Mouse (Mus musculus): ENCODE results near the gene Itgae. TPM values are rescaled to one million over a fixed set of nuclear protein-coding genes. Genes with fewer than 3 reads are reported as not detected.

The Itgae gene
- polyA plus RNA-seq, 1 experiment from 2014 or later = 0.25 TPM

GRCm38 (mm10) chr11:73132999-73133398 lies 42.6 kb downstream of the Itgae start:
- no peak for ATAC-seq
- H3K27ac ChIP-seq (ENCODE audit: low read depth, low read length) = no peak overlapping the region
- no peak for DNase-seq (ENCODE audit: low spot score)
- H3K9me3 ChIP-seq (replicated peaks; ENCODE audit: control insufficient read depth, low read length) = no peaks in the 10 kb centered on the region
- H3K36me3 ChIP-seq (ENCODE audit: control insufficient read depth, insufficient read depth, low read length) = peaks cover 12% of the 10 kb centered on the region; the same call in 1 of the 2 replicates
- peaks cover 11% of the 10 kb centered on the region; the same call in 1 of the 2 replicates for H3K4me1 ChIP-seq (ENCODE audit: control insufficient read depth, insufficient read depth, low read length)
- no peak overlapping the region for H3K4me3 ChIP-seq (ENCODE audit: low read depth, low read length)
- no peak overlapping the region for H3K4me2 ChIP-seq (ENCODE audit: low read length)
- no peaks in the 10 kb centered on the region for H3K27me3 ChIP-seq (replicated peaks; ENCODE audit: control insufficient read depth, insufficient read depth, low read length)
- WGBS = 98% methylated on average over 6 of the region's 6 CpGs
- no peak overlapping the region for H3K9ac ChIP-seq (ENCODE audit: low read length)

- ATAC-seq (no peak), DNase-seq (ENCODE audit: low spot score) (no peak)
- Histone ChIP-seq H3K27ac (ENCODE audit: low read depth, low read length) (no peak overlapping the region), H3K4me2 (ENCODE audit: low read length) (no peak overlapping the region), H3K9me3 (replicated peaks; ENCODE audit: control insufficient read depth, low read length) (no peaks in the 10 kb centered on the region), H3K9ac (ENCODE audit: low read length) (no peak overlapping the region), H3K4me3 (ENCODE audit: low read depth, low read length) (no peak overlapping the region), H3K4me1 (ENCODE audit: control insufficient read depth, insufficient read depth, low read length) (peaks cover 11% of the 10 kb centered on the region; the same call in 1 of the 2 replicates), H3K27me3 (replicated peaks; ENCODE audit: control insufficient read depth, insufficient read depth, low read length) (no peaks in the 10 kb centered on the region), H3K36me3 (ENCODE audit: control insufficient read depth, insufficient read depth, low read length) (peaks cover 12% of the 10 kb centered on the region; the same call in 1 of the 2 replicates)
- 95% methylated on average over 5 of the region's 5 CpGs for WGBS
These were observed 43.8 kb downstream of the Itgae start for GRCm38 (mm10) chr11:73134222-73134621.

DNA sequence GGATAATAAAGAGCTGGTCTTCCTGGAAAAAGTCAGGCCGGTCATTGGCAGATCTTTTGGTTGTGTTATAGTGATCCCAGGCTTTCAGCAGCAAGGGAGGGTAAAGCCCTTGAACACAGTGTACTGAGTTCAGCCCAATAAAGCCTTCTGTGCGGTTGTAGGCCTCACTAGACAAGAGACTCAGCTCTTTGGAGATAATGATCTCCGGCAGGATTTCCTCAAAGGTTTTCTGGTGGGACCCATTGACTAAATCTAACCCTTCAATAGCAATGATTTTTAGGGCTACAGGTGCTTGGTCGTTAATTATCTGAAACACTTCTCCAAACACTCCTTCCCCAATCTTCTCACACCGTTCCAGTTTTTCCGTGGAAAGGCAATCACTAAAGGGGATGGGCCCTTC lies 46.2 kb downstream of the Itgae start:
- 84% methylated on average over 6 of the region's 6 CpGs for WGBS
- H3K27ac ChIP-seq (ENCODE audit: low read depth, low read length) = no peak overlapping the region

GRCm38 (mm10) chr11:73137116-73137515 lies 46.7 kb downstream of the Itgae start:
- DNase-seq (ENCODE audit: low spot score) = peak; percentile 15
- no peak overlapping the region for H3K27ac ChIP-seq (ENCODE audit: low read depth, low read length)
- peak overlapping the region; percentile 74 for H3K4me2 ChIP-seq (ENCODE audit: low read length)
- H3K27me3 ChIP-seq (replicated peaks; ENCODE audit: control insufficient read depth, insufficient read depth, low read length) = no peaks in the 10 kb centered on the region
- no peaks in the 10 kb centered on the region for H3K9me3 ChIP-seq (replicated peaks; ENCODE audit: control insufficient read depth, low read length)
- WGBS = 38% methylated on average over 11 of the region's 11 CpGs
- H3K4me1 ChIP-seq (ENCODE audit: control insufficient read depth, insufficient read depth, low read length) = peaks cover 11% of the 10 kb centered on the region; the same call in 1 of the 2 replicates
- peaks cover 12% of the 10 kb centered on the region; the same call in 1 of the 2 replicates for H3K36me3 ChIP-seq (ENCODE audit: control insufficient read depth, insufficient read depth, low read length)
- ATAC-seq = no peak
- peak overlapping the region; percentile 84 for H3K4me3 ChIP-seq (ENCODE audit: low read depth, low read length)
- H3K9ac ChIP-seq (ENCODE audit: low read length) = peak overlapping the region; percentile 77; the same call in 1 of the 2 replicates

More for the DNA sequence above, 46.2 kb downstream of the Itgae start:
- Histone ChIP-seq H3K4me2 (ENCODE audit: low read length) (peak overlapping the region; percentile 74), H3K27me3 (replicated peaks; ENCODE audit: control insufficient read depth, insufficient read depth, low read length) (no peaks in the 10 kb centered on the region), H3K9ac (ENCODE audit: low read length) (peak overlapping the region; percentile 77; the same call in 1 of the 2 replicates), H3K9me3 (replicated peaks; ENCODE audit: control insufficient read depth, low read length) (no peaks in the 10 kb centered on the region), H3K36me3 (ENCODE audit: control insufficient read depth, insufficient read depth, low read length) (peaks cover 12% of the 10 kb centered on the region; the same call in 1 of the 2 replicates), H3K4me1 (ENCODE audit: control insufficient read depth, insufficient read depth, low read length) (peaks cover 11% of the 10 kb centered on the region; the same call in 1 of the 2 replicates), H3K4me3 (ENCODE audit: low read depth, low read length) (peak overlapping the region; percentile 84)
- ATAC-seq = no peak
- no peak for DNase-seq (ENCODE audit: low spot score)

GRCm38 (mm10) chr11:73137591-73138501 lies 47.5 kb downstream of the Itgae start, which contains the start of gene Haspin:
Gene Haspin (minus strand): TSS chr11:73138294.
- ATAC-seq = peak; percentile 96
- H3K27ac ChIP-seq (ENCODE audit: low read depth, low read length) = no peak within 1 kb of the TSS
- peaks cover 7% of the 10 kb centered on the region; the same call in 1 of the 2 replicates for H3K36me3 ChIP-seq (ENCODE audit: control insufficient read depth, insufficient read depth, low read length)
- peak within 1 kb of the TSS; percentile 84 for H3K4me3 ChIP-seq (ENCODE audit: low read depth, low read length)
- peak within 1 kb of the TSS; percentile 74 for H3K4me2 ChIP-seq (ENCODE audit: low read length)
- under 1% methylated on average over 83 of the region's 84 CpGs for WGBS
- no peaks in the 10 kb centered on the region for H3K27me3 ChIP-seq (replicated peaks; ENCODE audit: control insufficient read depth, insufficient read depth, low read length)
- H3K9ac ChIP-seq (ENCODE audit: low read length) = peak within 1 kb of the TSS; percentile 77
- peak; percentile 94 for DNase-seq (ENCODE audit: low spot score)
- no peaks in the 10 kb centered on the region for H3K9me3 ChIP-seq (replicated peaks; ENCODE audit: control insufficient read depth, low read length)
- H3K4me1 ChIP-seq (ENCODE audit: control insufficient read depth, insufficient read depth, low read length) = peaks cover 11% of the 10 kb centered on the region; the same call in 1 of the 2 replicates

DNA sequence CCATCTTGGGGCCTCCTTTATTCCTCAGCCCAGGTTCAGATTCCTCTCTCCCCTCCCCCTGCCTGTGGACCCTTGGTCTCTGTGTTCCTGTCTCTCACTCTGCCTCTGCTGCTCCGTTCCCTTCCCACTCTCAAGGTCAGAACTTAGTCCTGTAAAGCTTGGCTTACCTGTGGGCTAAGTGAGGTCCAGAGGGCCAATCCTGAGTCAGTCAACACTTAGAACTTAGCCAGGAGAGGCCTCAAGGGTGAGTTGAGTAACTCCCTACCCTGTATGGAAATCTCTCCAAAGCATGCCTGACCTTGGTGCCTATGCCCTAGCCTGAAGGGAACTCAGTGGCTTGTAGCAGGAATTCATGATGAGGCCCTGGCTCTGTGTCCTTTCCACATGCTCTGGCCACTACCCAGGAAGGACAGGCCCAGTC lies 53.9 kb downstream of the Itgae start:
- Histone ChIP-seq H3K27me3 (replicated peaks; ENCODE audit: control insufficient read depth, insufficient read depth, low read length) (no peaks in the 10 kb centered on the region), H3K4me1 (ENCODE audit: control insufficient read depth, insufficient read depth, low read length) (no peaks in the 10 kb centered on the region), H3K4me2 (ENCODE audit: low read length) (no peak overlapping the region), H3K27ac (ENCODE audit: low read depth, low read length) (no peak overlapping the region), H3K36me3 (ENCODE audit: control insufficient read depth, insufficient read depth, low read length) (no peaks in the 10 kb centered on the region), H3K9ac (ENCODE audit: low read length) (no peak overlapping the region), H3K4me3 (ENCODE audit: low read depth, low read length) (no peak overlapping the region), H3K9me3 (replicated peaks; ENCODE audit: control insufficient read depth, low read length) (no peaks in the 10 kb centered on the region)
- DNase-seq (ENCODE audit: low spot score) = no peak
- WGBS = 65% methylated on average over 1 of the region's 1 CpGs
- ATAC-seq = no peak

DNA sequence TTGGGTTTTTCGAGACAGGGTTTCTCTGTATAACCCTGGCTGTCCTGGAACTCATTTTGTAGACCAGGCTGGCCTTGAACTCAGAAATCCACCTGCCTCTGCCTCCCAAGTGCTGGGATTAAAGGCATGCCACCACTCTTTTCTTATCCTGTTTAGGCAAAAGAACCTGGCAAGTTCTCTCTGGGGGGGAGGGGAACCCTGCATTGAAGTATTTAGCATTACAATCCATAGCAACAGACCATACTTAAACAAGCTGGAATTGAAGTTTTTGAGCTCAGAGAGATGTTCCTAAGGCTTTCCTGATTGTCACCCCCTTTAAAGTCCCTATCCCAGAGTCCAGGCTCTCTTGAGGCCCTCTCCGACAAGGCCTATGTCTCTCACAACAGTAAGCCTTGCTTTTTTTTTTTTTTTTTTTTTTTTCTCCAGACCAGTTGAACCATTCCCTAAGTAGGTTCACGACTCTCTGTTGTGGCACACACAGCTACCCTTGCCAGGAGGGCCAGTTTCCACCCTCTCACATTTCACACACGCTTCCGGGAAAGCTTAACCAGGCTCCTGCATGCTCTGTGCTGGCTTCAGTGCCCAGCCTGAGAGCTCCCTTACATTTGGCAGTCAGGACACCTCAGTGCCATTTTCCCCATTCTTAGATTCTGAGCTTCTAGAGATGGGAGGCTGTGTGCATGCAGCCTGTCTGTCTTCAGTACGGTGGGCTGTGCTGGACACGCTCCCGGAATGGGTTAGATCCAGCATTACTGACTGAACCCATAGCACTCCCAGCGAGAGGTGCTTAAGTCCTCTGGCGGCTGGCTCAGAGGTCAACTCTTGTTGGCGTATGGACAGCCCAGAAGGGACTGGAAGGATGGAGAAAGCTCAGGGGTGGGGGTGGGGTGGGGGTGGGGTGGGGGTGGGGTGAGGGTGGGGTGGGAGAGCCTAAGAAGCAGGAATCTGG lies 55.9 kb downstream of the Itgae start:
- ATAC-seq (no peak), DNase-seq (ENCODE audit: low spot score) (no peak)
- H3K9me3 ChIP-seq (replicated peaks; ENCODE audit: control insufficient read depth, low read length) = no peaks in the 10 kb centered on the region
- no peaks in the 10 kb centered on the region for H3K36me3 ChIP-seq (ENCODE audit: control insufficient read depth, insufficient read depth, low read length)
- no peak overlapping the region for H3K9ac ChIP-seq (ENCODE audit: low read length)
- 63% methylated on average over 11 of the region's 11 CpGs for WGBS
- no peaks in the 10 kb centered on the region for H3K4me1 ChIP-seq (ENCODE audit: control insufficient read depth, insufficient read depth, low read length)
- H3K27ac ChIP-seq (ENCODE audit: low read depth, low read length) = no peak overlapping the region
- H3K4me3 ChIP-seq (ENCODE audit: low read depth, low read length) = no peak overlapping the region
- H3K27me3 ChIP-seq (replicated peaks; ENCODE audit: control insufficient read depth, insufficient read depth, low read length) = no peaks in the 10 kb centered on the region
- no peak overlapping the region for H3K4me2 ChIP-seq (ENCODE audit: low read length)

DNA sequence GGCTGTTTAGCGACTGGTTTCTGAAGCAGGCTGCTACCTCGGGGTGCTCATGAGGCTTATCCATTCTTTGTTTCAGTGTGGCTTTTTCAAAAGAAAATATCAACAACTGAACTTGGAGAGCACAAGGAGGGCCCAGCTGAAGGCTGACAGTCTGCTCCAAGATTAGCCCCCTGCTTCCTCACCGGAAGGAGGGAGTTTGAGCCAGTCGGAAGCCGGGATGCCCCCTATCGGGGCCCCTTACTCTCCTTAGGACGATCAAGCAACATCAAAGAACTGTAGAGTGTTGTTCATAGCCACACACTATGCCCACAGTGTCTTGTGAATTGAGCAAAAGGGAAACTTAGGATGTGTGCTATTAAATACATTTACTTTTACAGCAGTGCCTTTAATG lies 56.6 kb downstream of the Itgae start:
- H3K4me1 ChIP-seq (ENCODE audit: control insufficient read depth, insufficient read depth, low read length) = no peaks in the 10 kb centered on the region
- no peak overlapping the region for H3K4me3 ChIP-seq (ENCODE audit: low read depth, low read length)
- H3K9ac ChIP-seq (ENCODE audit: low read length) = no peak overlapping the region
- 60% methylated on average over 7 of the region's 7 CpGs for WGBS
- DNase-seq (ENCODE audit: low spot score) (no peak), ATAC-seq (no peak)
- no peaks in the 10 kb centered on the region for H3K36me3 ChIP-seq (ENCODE audit: control insufficient read depth, insufficient read depth, low read length)
- H3K27me3 ChIP-seq (replicated peaks; ENCODE audit: control insufficient read depth, insufficient read depth, low read length) = no peaks in the 10 kb centered on the region
- H3K9me3 ChIP-seq (replicated peaks; ENCODE audit: control insufficient read depth, low read length) = no peaks in the 10 kb centered on the region
- H3K27ac ChIP-seq (ENCODE audit: low read depth, low read length) = no peak overlapping the region
- H3K4me2 ChIP-seq (ENCODE audit: low read length) = no peak overlapping the region

Measured in forebrain, embryonic 14.5 days (tissue).